Mouse (Mus musculus) heart, embryonic 12.5 days (tissue): ENCODE results near the gene Gosr2. TPM values are rescaled to one million over a fixed set of nuclear protein-coding genes. Genes with fewer than 3 reads are reported as not detected.
"Not testable (repeated sequence)": the region's sequence is repeated elsewhere in the genome, so short reads cannot be mapped to it uniquely, and the experiment has no call there.

Source experiments
- ATAC-seq: fragments of 200-750 bp; cut with Nextera tagmentation; 2 replicates; pipeline ENCODE4 v1.8.0; 2017; ENCODE audit warnings: moderate TSS enrichment, moderate library complexity; ENCODE audit not compliant: insufficient number of reproducible peaks, low FRiP score
- H3K27ac ChIP-seq: fragments of 300-500 bp; sonication (generic); 2 replicates; pipeline ENCODE4 v1.5.1; 2016; ENCODE audit warnings: mild to moderate bottlenecking, moderate library complexity; ENCODE audit not compliant: poor library complexity, severe bottlenecking
- H3K27me3 ChIP-seq: fragments of 300-500 bp; sonication (generic); replicated peaks from 2 replicates; pipeline ENCODE4 v1.6.1; 2016; ENCODE audit warnings: mild to moderate bottlenecking, moderate library complexity
- H3K36me3 ChIP-seq: fragments of 300-500 bp; sonication (generic); 2 replicates; pipeline ENCODE4 v1.6.1; 2016; ENCODE audit warnings: mild to moderate bottlenecking, moderate library complexity
- H3K4me1 ChIP-seq: fragments of 300-500 bp; sonication (generic); replicated peaks from 2 replicates; pipeline ENCODE4 v1.6.1; 2016; ENCODE audit warnings: mild to moderate bottlenecking
- H3K4me2 ChIP-seq: fragments of 300-500 bp; sonication (generic); 2 replicates; pipeline ENCODE4 v1.6.1; 2016; ENCODE audit warnings: mild to moderate bottlenecking, moderate library complexity
- H3K4me3 ChIP-seq: fragments of 300-500 bp; sonication (generic); 2 replicates; pipeline ENCODE4 v1.5.1; 2016; ENCODE audit warnings: mild to moderate bottlenecking
- H3K9ac ChIP-seq: fragments of 300-500 bp; sonication (generic); 2 replicates; pipeline ENCODE4 v1.6.1; 2016; ENCODE audit warnings: mild to moderate bottlenecking, moderate library complexity
- H3K9me3 ChIP-seq: fragments of 300-500 bp; sonication (generic); replicated peaks from 2 replicates; pipeline ENCODE4 v1.6.1; 2016; ENCODE audit warnings: mild to moderate bottlenecking, moderate library complexity
- WGBS: fragments of 180-500 bp; shearing (Covaris S2); methylation state at CpG from one replicate; pipeline ENCODE4 v1.1.7; 2016; 5-methylcytosine and 5-hydroxymethylcytosine counted together
- polyA plus RNA-seq: library from polyadenylated mRNA; unstranded; fragments of >200 nt; fragmentation: Nextera tagmentation; extraction: Ambion mirVana; gene quantifications from 2 replicates; pipeline ENCODE4 v1.2.1, GENCODE M21; 2016

Gosr2 gene
- polyA plus RNA-seq, 1 experiment from 2014 or later, result 69.9 TPM

- Histone ChIP-seq H3K9me3 (no peaks in the 10 kb centered on the region), H3K4me2 (no peak overlapping the region), H3K27me3 (no peaks in the 10 kb centered on the region), H3K9ac (no peak overlapping the region), H3K27ac (peak overlapping the region; percentile 87), H3K36me3 (peaks cover 37% of the 10 kb centered on the region), H3K4me1 (peaks cover 66% of the 10 kb centered on the region), H3K4me3 (no peak overlapping the region)
- 21% methylated on average over 3 of the region's 3 CpGs for WGBS
- ATAC-seq, result no peak
Observed at GRCm38 (mm10) chr11:103688980-103689378, 8.7 kb downstream of the Gosr2 start.

DNA sequence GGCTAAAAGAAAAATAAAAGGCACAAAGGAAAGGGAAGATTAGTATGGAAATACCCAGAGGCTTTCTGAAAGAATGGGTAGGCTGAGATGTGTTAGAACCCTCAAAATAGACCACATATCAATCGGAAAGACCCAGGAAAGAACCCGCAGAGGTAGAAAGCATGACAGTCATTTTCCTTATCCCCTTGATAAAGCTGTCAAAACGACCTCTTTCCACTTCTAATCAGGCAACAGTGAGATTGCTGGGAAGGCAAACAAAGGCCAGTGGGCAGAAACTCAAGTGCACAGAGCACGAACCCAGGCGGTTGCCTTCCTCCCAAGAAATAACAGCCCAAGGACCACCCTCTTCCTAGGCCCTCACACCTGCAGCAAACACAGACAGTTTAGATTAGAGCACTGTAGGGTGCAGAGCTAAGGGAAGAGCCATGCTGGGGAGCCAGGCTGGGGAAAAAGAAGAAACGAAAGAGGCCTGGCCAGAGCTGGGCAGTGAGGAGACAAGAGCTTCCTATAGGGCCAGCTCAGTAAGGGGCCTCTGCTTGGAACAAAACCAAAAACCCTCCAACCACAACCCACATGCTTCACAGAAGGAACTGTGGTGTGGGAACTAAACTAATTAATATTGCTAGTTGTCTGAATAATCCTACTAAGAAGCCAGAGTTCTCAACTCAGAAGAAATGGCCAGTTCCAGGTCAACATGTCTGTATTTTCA lies 9.3 kb downstream of the Gosr2 start:
- H3K9ac ChIP-seq, result peak overlapping the region; percentile 29; the same call in 1 of the 2 replicates
- H3K27ac ChIP-seq, result peak overlapping the region; percentile 87
- 12% methylated on average over 6 of the region's 6 CpGs for WGBS

GRCm38 (mm10) chr11:103686706-103687105 lies 11.0 kb downstream of the Gosr2 start:
- Histone ChIP-seq H3K4me3 (no peak overlapping the region), H3K9me3 (no peaks in the 10 kb centered on the region), H3K4me2 (no peak overlapping the region), H3K4me1 (peaks cover 73% of the 10 kb centered on the region), H3K27ac (no peak overlapping the region; the same call in 1 of the 2 replicates), H3K27me3 (no peaks in the 10 kb centered on the region), H3K9ac (no peak overlapping the region), H3K36me3 (peaks cover 60% of the 10 kb centered on the region)
- WGBS, result 65% methylated on average over 6 of the region's 6 CpGs
- no peak for ATAC-seq

More for the DNA sequence above, 9.3 kb downstream of the Gosr2 start:
- H3K4me1 ChIP-seq, result peaks cover 71% of the 10 kb centered on the region
- H3K4me3 ChIP-seq, result no peak overlapping the region
- H3K36me3 ChIP-seq, result peaks cover 43% of the 10 kb centered on the region
- H3K4me2 ChIP-seq, result peak overlapping the region; percentile 41
- H3K9me3 ChIP-seq, result no peaks in the 10 kb centered on the region
- no peaks in the 10 kb centered on the region for H3K27me3 ChIP-seq
- ATAC-seq, result peak; percentile 58

GRCm38 (mm10) chr11:103685261-103685736 lies 12.4 kb downstream of the Gosr2 start:
- 89% methylated on average over 7 of the region's 7 CpGs for WGBS
- H3K4me3 ChIP-seq, result no peak overlapping the region
- H3K4me2 ChIP-seq, result no peak overlapping the region
- H3K9ac ChIP-seq, result no peak overlapping the region
- no peak for ATAC-seq
- peaks cover 60% of the 10 kb centered on the region for H3K4me1 ChIP-seq
- peaks cover 73% of the 10 kb centered on the region for H3K36me3 ChIP-seq
- no peak overlapping the region for H3K27ac ChIP-seq
- no peaks in the 10 kb centered on the region for H3K27me3 ChIP-seq
- no peaks in the 10 kb centered on the region for H3K9me3 ChIP-seq

DNA sequence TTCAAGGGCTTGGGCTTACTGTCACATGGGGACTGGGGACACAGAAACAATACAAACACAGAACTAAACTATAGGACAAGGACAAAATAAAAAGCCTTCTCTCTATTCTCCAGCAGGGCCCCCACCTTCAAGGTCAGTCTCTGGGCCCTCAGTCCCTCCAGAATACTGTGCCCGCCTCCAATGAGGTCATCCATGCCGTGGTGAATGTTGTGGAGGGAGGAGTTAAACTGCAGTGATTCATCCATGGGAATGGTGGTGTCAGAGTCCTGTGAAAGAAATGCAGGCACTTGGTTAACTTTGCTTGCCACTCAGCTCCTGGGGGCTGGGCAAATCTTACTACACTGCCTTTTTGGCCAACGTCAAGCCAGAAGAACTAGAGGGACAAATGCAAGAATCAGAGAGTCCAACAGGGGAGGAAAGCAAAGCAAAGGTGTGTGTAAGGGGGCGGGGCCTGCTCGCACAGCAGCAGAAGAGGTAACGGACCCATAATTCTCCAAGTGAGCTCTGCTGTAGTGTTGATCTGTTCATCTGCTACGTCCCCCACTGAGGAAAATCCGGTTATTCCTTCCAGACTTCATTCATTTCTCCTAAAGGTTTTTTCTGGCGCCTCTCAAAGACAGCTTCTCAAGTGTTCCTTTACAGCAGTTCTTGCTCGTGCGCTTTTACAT lies 13.9 kb downstream of the Gosr2 start:
- Histone ChIP-seq H3K9ac (0 out of 2 replicates have a peak overlapping the region, but pooled peaks have one; percentile 17), H3K27me3 (no peaks in the 10 kb centered on the region), H3K4me1 (peaks cover 45% of the 10 kb centered on the region), H3K36me3 (peaks cover 85% of the 10 kb centered on the region), H3K4me3 (no peak overlapping the region), H3K9me3 (no peaks in the 10 kb centered on the region), H3K27ac (peak overlapping the region; percentile 57), H3K4me2 (no peak overlapping the region)
- WGBS, result 71% methylated on average over 11 of the region's 11 CpGs
- peak; percentile 34; the same call in 1 of the 2 replicates for ATAC-seq

GRCm38 (mm10) chr11:103677042-103677441 lies 20.7 kb downstream of the Gosr2 start:
- ATAC-seq, H3K4me1 ChIP-seq, H3K27me3 ChIP-seq, H3K4me3 ChIP-seq, H3K27ac ChIP-seq, H3K4me2 ChIP-seq, H3K9me3 ChIP-seq, H3K9ac ChIP-seq: not testable (repeated sequence)
- peaks cover 60% of the 10 kb centered on the region for H3K36me3 ChIP-seq
- WGBS, result 38% methylated on average over 2 of the region's 2 CpGs

DNA sequence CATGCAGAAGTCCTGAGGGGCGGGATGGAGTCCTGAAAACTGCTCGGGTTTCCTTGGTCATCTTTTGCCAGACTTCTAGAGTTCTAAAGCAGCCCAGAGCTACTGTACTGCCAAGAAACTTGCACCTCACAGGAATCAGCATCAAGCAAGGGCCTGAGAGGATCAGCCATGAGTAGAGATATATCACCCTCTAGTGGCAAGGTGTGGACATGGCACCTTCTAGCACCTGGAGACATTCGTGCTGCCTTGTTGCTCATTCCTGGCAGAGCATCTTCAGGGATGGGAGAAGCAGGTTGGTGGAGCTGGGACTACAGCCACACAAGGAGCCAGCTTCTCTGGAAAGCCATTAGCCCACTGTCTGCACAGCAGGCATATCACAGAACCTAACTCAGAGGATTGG lies 22.1 kb downstream of the Gosr2 start:
- no peak for ATAC-seq
- Histone ChIP-seq H3K4me2 (no peak overlapping the region), H3K27me3 (no peaks in the 10 kb centered on the region), H3K4me3 (no peak overlapping the region), H3K4me1 (no peaks in the 10 kb centered on the region), H3K27ac (no peak overlapping the region), H3K9me3 (no peaks in the 10 kb centered on the region), H3K9ac (no peak overlapping the region), H3K36me3 (peaks cover 45% of the 10 kb centered on the region)
- 41% methylated on average over 3 of the region's 3 CpGs for WGBS

DNA sequence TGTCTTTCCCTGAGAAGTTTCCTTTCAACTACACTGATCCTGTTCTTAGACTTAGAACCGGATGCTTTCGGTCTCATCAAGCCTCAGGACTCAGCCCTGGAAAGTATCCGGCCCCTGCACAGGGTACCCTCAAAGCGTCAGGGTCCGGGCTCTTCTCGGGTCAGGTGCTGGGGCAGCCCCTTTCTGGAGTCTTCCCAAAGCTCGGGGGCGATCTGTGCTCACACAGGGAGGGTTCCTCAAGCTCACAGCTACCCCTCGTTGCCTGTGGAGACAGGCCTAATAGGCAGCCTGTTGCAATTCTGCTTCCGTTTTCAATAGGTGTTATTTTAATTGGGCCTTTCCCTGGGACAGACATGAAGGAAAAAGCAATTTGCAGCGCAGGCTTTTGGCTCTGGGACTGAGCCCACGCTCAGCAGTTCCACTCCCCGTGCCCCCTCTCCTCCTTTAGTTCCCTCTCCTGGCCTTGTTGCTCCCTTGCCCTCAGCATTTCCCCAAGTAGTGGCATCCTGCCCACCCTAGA lies 30.7 kb downstream of the Gosr2 start:
- Histone ChIP-seq H3K27ac (no peak overlapping the region), H3K4me2 (no peak overlapping the region), H3K27me3 (peaks cover 9% of the 10 kb centered on the region; the same call in 1 of the 2 replicates), H3K36me3 (no peaks in the 10 kb centered on the region), H3K4me1 (peaks cover 7% of the 10 kb centered on the region; the same call in 1 of the 2 replicates), H3K9me3 (no peaks in the 10 kb centered on the region), H3K4me3 (no peak overlapping the region), H3K9ac (no peak overlapping the region)
- WGBS, result 58% methylated on average over 13 of the region's 13 CpGs
- no peak for ATAC-seq

- H3K27me3 ChIP-seq, result peaks cover 10% of the 10 kb centered on the region; the same call in 1 of the 2 replicates
- no peak for ATAC-seq
- no peak overlapping the region for H3K4me2 ChIP-seq
- H3K9ac ChIP-seq, result no peak overlapping the region
- no peaks in the 10 kb centered on the region for H3K36me3 ChIP-seq
- no peak overlapping the region for H3K4me3 ChIP-seq
- H3K4me1 ChIP-seq, result peaks cover 7% of the 10 kb centered on the region; the same call in 1 of the 2 replicates
- no peak overlapping the region for H3K27ac ChIP-seq
- no peaks in the 10 kb centered on the region for H3K9me3 ChIP-seq
- 34% methylated on average over 10 of the region's 10 CpGs for WGBS
Observed at GRCm38 (mm10) chr11:103666181-103666906, 31.4 kb downstream of the Gosr2 start.

GRCm38 (mm10) chr11:103665695-103666094 lies 32.0 kb downstream of the Gosr2 start:
- no peak overlapping the region for H3K9ac ChIP-seq
- no peak overlapping the region for H3K27ac ChIP-seq
- no peaks in the 10 kb centered on the region for H3K36me3 ChIP-seq
- H3K4me2 ChIP-seq, result no peak overlapping the region
- peaks cover 7% of the 10 kb centered on the region; the same call in 1 of the 2 replicates for H3K4me1 ChIP-seq
- H3K4me3 ChIP-seq, result no peak overlapping the region
- no peak for ATAC-seq
- WGBS, result 50% methylated on average over 1 of the region's 1 CpGs
- no peaks in the 10 kb centered on the region for H3K9me3 ChIP-seq
- peaks cover 10% of the 10 kb centered on the region; the same call in 1 of the 2 replicates for H3K27me3 ChIP-seq
